Mouse (Mus musculus) hindbrain, embryonic 13.5 days (tissue): ENCODE measurements around the gene Osbp2. TPM values are rescaled to one million over a fixed set of nuclear protein-coding genes. Genes with fewer than 3 reads are reported as not detected.
"Not testable (repeated sequence)": the region's sequence is repeated elsewhere in the genome, so short reads cannot be mapped to it uniquely, and the experiment has no call there.

ENCODE experiments used
- ATAC-seq: fragments of 200-750 bp; cut with Nextera tagmentation; 2 replicates; pipeline ENCODE4 v1.8.0; 2017; ENCODE audit warnings: moderate TSS enrichment; ENCODE audit not compliant: low FRiP score
- H3K27ac ChIP-seq: fragments of 300-500 bp; sonication (generic); 2 replicates; pipeline ENCODE4 v1.5.1; 2015; ENCODE audit warnings: inconsistent platforms, mild to moderate bottlenecking, moderate library complexity
- H3K27me3 ChIP-seq: fragments of 300-500 bp; sonication (generic); 2 replicates; pipeline ENCODE4 v1.6.1; 2015; ENCODE audit warnings: mild to moderate bottlenecking, inconsistent platforms
- H3K36me3 ChIP-seq: fragments of 300-500 bp; sonication (generic); 2 replicates; pipeline ENCODE4 v1.6.1; 2015; ENCODE audit warnings: mild to moderate bottlenecking, inconsistent platforms
- H3K4me1 ChIP-seq: fragments of 300-500 bp; sonication (generic); replicated peaks from 2 replicates; pipeline ENCODE4 v1.6.1; 2015; ENCODE audit warnings: inconsistent platforms
- H3K4me2 ChIP-seq: fragments of 300-500 bp; sonication (generic); 2 replicates; pipeline ENCODE4 v1.6.1; 2015; ENCODE audit warnings: inconsistent platforms, mild to moderate bottlenecking, moderate library complexity
- H3K4me3 ChIP-seq: fragments of 300-500 bp; sonication (generic); 2 replicates; pipeline ENCODE4 v1.5.1; 2015; ENCODE audit warnings: mild to moderate bottlenecking, inconsistent platforms
- H3K9ac ChIP-seq: fragments of 300-500 bp; sonication (generic); 2 replicates; pipeline ENCODE4 v1.6.1; 2015; ENCODE audit warnings: mild to moderate bottlenecking, inconsistent platforms
- H3K9me3 ChIP-seq: fragments of 300-500 bp; sonication (generic); 2 replicates; pipeline ENCODE4 v1.6.1; 2016; ENCODE audit warnings: inconsistent platforms
- WGBS: fragments of 180-500 bp; shearing (Covaris S2); methylation state at CpG from one replicate; pipeline ENCODE4 v1.1.7; 2015; 5-methylcytosine and 5-hydroxymethylcytosine counted together
- polyA plus RNA-seq: library from polyadenylated mRNA; unstranded; fragments of >200 nt; fragmentation: Nextera tagmentation; extraction: Ambion mirVana; gene quantifications from 2 replicates; pipeline ENCODE4 v1.2.1, GENCODE M21; 2015

The Osbp2 gene
- polyA plus RNA-seq = 14.5 and 17.4 TPM in 2 replicates

GRCm38 (mm10) chr11:3863454-3864112, at the start of gene Osbp2:
TSS of gene Osbp2 (minus strand) at chr11:3863903.
- peak within 1 kb of the TSS; percentile 74 for H3K9ac ChIP-seq
- no peak within 1 kb of the TSS for H3K27ac ChIP-seq
- ATAC-seq = peak; percentile 91
- no peaks in the 10 kb centered on the region for H3K9me3 ChIP-seq
- peak within 1 kb of the TSS; percentile 71 for H3K4me2 ChIP-seq
- H3K4me1 ChIP-seq = peaks cover 14% of the 10 kb centered on the region
- peak within 1 kb of the TSS; percentile 51 for H3K4me3 ChIP-seq
- H3K27me3 ChIP-seq = peaks cover 24% of the 10 kb centered on the region
- 4% methylated on average over 58 of the region's 58 CpGs for WGBS
- H3K36me3 ChIP-seq = no peaks in the 10 kb centered on the region

- Histone ChIP-seq H3K36me3 (no peaks in the 10 kb centered on the region; the same call in 1 of the 2 replicates), H3K4me3 (peak overlapping the region; percentile 62), H3K27me3 (0 out of 2 replicates have a peak, but pooled peaks cover 5% of the 10 kb centered on the region), H3K27ac (peak overlapping the region; percentile 77), H3K4me1 (peaks cover 59% of the 10 kb centered on the region), H3K9me3 (no peaks in the 10 kb centered on the region), H3K9ac (peak overlapping the region; percentile 81), H3K4me2 (peak overlapping the region; percentile 89)
- WGBS = 2% methylated on average over 16 of the region's 16 CpGs
- no peak; the same call in 1 of the 2 replicates for ATAC-seq
Observed at GRCm38 (mm10) chr11:3912875-3913271, 49.2 kb upstream of the Osbp2 start.

GRCm38 (mm10) chr11:3912100-3912874, 48.6 kb upstream of the Osbp2 start:
- Histone ChIP-seq H3K4me2 (peak overlapping the region; percentile 89), H3K27ac (peak overlapping the region; percentile 77; the same call in 1 of the 2 replicates), H3K9ac (peak overlapping the region; percentile 81), H3K36me3 (peaks cover 5% of the 10 kb centered on the region), H3K9me3 (no peaks in the 10 kb centered on the region), H3K27me3 (0 out of 2 replicates have a peak, but pooled peaks cover 5% of the 10 kb centered on the region), H3K4me1 (peaks cover 63% of the 10 kb centered on the region), H3K4me3 (peak overlapping the region; percentile 62)
- peak; percentile 28; the same call in 1 of the 2 replicates for ATAC-seq
- WGBS = 14% methylated on average over 19 of the region's 19 CpGs

GRCm38 (mm10) chr11:3911440-3911839, 47.7 kb upstream of the Osbp2 start:
- ATAC-seq, H3K27me3 ChIP-seq, H3K9me3 ChIP-seq, H3K27ac ChIP-seq: not testable (repeated sequence)
- H3K36me3 ChIP-seq = peaks cover 14% of the 10 kb centered on the region
- H3K4me2 ChIP-seq = peak overlapping the region; percentile 89
- 89% methylated on average over 6 of the region's 6 CpGs for WGBS
- peak overlapping the region; percentile 62 for H3K4me3 ChIP-seq
- H3K9ac ChIP-seq = peak overlapping the region; percentile 31
- peaks cover 63% of the 10 kb centered on the region for H3K4me1 ChIP-seq

- Histone ChIP-seq H3K4me3 (peak overlapping the region; percentile 62), H3K27me3 (0 out of 2 replicates have a peak, but pooled peaks cover under 1% of the 10 kb centered on the region), H3K27ac (no peak overlapping the region), H3K9me3 (no peaks in the 10 kb centered on the region), H3K36me3 (peaks cover 15% of the 10 kb centered on the region), H3K4me2 (peak overlapping the region; percentile 89), H3K4me1 (peaks cover 63% of the 10 kb centered on the region), H3K9ac (peak overlapping the region; percentile 31)
- ATAC-seq = no peak
- WGBS = 67% methylated on average over 5 of the region's 5 CpGs
Observed at GRCm38 (mm10) chr11:3910513-3911310, 47.0 kb upstream of the Osbp2 start.

GRCm38 (mm10) chr11:3909236-3909635, 45.5 kb upstream of the Osbp2 start:
- ATAC-seq = no peak
- no peak overlapping the region for H3K27ac ChIP-seq
- WGBS = 92% methylated on average over 4 of the region's 4 CpGs
- H3K9ac ChIP-seq = no peak overlapping the region
- H3K4me2 ChIP-seq = no peak overlapping the region
- H3K27me3 ChIP-seq = no peaks in the 10 kb centered on the region
- no peak overlapping the region for H3K4me3 ChIP-seq
- no peaks in the 10 kb centered on the region for H3K9me3 ChIP-seq
- H3K36me3 ChIP-seq = peaks cover 26% of the 10 kb centered on the region
- H3K4me1 ChIP-seq = peaks cover 60% of the 10 kb centered on the region

GRCm38 (mm10) chr11:3905446-3905845, 41.7 kb upstream of the Osbp2 start:
- Histone ChIP-seq H3K4me2 (no peak overlapping the region), H3K36me3 (peaks cover 38% of the 10 kb centered on the region), H3K27ac (no peak overlapping the region; the same call in 1 of the 2 replicates), H3K4me3 (no peak overlapping the region), H3K9me3 (no peaks in the 10 kb centered on the region), H3K9ac (no peak overlapping the region), H3K4me1 (peaks cover 39% of the 10 kb centered on the region), H3K27me3 (no peaks in the 10 kb centered on the region)
- ATAC-seq = no peak
- whole genome bisulfite sequencing = 90% methylated on average over 1 of the region's 1 CpGs

GRCm38 (mm10) chr11:3904673-3905072, 41.0 kb upstream of the Osbp2 start:
- no peak overlapping the region for H3K27ac ChIP-seq
- 80% methylated on average over 6 of the region's 6 CpGs for WGBS
- ATAC-seq = no peak

GRCm38 (mm10) chr11:3903046-3903445, 39.3 kb upstream of the Osbp2 start:
- no peak overlapping the region for H3K27ac ChIP-seq
- peaks cover 54% of the 10 kb centered on the region for H3K36me3 ChIP-seq
- no peak overlapping the region for H3K4me3 ChIP-seq
- 79% methylated on average over 5 of the region's 5 CpGs for WGBS
- H3K27me3 ChIP-seq = no peaks in the 10 kb centered on the region
- H3K4me2 ChIP-seq = no peak overlapping the region
- H3K9ac ChIP-seq = no peak overlapping the region
- no peak for ATAC-seq
- H3K4me1 ChIP-seq = peaks cover 32% of the 10 kb centered on the region
- H3K9me3 ChIP-seq = no peaks in the 10 kb centered on the region; the same call in 1 of the 2 replicates

More at GRCm38 (mm10) chr11:3904673-3905072, 41.0 kb upstream of the Osbp2 start:
- Histone ChIP-seq H3K9me3 (no peaks in the 10 kb centered on the region), H3K9ac (no peak overlapping the region), H3K36me3 (peaks cover 38% of the 10 kb centered on the region), H3K4me1 (peaks cover 38% of the 10 kb centered on the region), H3K27me3 (no peaks in the 10 kb centered on the region), H3K4me3 (no peak overlapping the region), H3K4me2 (no peak overlapping the region)

- no peak overlapping the region for H3K9ac ChIP-seq
- no peaks in the 10 kb centered on the region for H3K27me3 ChIP-seq
- H3K27ac ChIP-seq = no peak overlapping the region
- H3K36me3 ChIP-seq = peaks cover 57% of the 10 kb centered on the region
- H3K4me1 ChIP-seq = peaks cover 27% of the 10 kb centered on the region
- H3K9me3 ChIP-seq = no peaks in the 10 kb centered on the region; the same call in 1 of the 2 replicates
- 89% methylated on average over 3 of the region's 3 CpGs for WGBS
- ATAC-seq = no peak
- H3K4me2 ChIP-seq = no peak overlapping the region
- H3K4me3 ChIP-seq = no peak overlapping the region
Observed at GRCm38 (mm10) chr11:3902516-3902915, 38.8 kb upstream of the Osbp2 start.

- no peak overlapping the region for H3K4me3 ChIP-seq
- H3K27ac ChIP-seq = no peak overlapping the region
- H3K4me2 ChIP-seq = no peak overlapping the region
- WGBS = 93% methylated on average over 6 of the region's 6 CpGs
- no peaks in the 10 kb centered on the region for H3K27me3 ChIP-seq
- peaks cover 55% of the 10 kb centered on the region for H3K36me3 ChIP-seq
- no peak for ATAC-seq
- no peaks in the 10 kb centered on the region; the same call in 1 of the 2 replicates for H3K9me3 ChIP-seq
- no peak overlapping the region for H3K9ac ChIP-seq
- H3K4me1 ChIP-seq = peaks cover 37% of the 10 kb centered on the region
Observed at GRCm38 (mm10) chr11:3900296-3900695, 36.6 kb upstream of the Osbp2 start.
